Mouse (Mus musculus): ENCODE measurements around the gene Sppl3.

DNA sequence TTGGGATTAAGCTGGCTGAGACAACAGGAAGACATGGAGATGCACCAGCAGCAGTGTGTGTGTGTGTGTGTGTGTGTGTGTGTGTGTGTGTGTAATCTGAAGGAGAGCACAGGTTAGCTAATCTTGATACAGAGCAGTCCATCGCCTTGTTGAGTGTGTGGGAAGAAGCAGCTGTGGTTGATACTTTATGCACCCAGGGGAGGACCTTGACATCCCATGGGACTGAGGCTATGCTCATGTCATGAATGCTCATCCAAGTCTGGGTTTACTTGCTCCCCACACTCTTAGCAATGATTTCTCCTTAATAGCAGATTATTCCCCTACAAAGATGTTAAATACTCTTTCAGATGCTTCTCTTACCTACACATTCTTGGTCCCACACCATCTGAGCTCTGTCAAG is 24.3 kb downstream of the Sppl3 start:
- TF ChIP-seq POLR2A (IDR thresholded peaks at IDR 0.05; ENCODE audit: low read depth, low read length) (no peak), CTCF (IDR thresholded peaks at IDR 0.05; ENCODE audit: extremely low read depth, insufficient read depth, insufficient read length, insufficient replicate concordance) (no peak)
